Mouse (Mus musculus): ENCODE results near the gene Tiprl.

The Tiprl gene

DNA sequence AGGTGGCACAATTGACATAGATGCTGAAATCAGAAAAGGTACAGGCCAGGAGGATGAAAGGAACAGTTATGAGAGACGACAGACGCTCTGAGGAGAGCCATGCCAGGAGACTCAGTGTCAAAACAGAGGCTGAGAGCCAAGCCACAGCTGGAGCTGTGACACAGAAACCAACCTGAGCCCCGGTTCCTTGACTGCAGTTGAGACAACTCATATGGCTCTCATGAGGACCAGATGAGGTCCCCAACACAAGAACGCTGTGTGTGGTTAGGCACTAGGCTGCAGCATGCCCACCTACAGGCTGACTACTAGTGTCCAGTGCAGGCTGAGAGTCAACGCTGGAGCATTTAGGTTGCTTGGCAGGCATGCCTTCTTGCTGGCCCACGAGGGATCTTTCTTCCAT is 58.7 kb downstream of the Tiprl start:
- DNase-seq (ENCODE audit: low spot score in 2 of 2): no peak

DNA sequence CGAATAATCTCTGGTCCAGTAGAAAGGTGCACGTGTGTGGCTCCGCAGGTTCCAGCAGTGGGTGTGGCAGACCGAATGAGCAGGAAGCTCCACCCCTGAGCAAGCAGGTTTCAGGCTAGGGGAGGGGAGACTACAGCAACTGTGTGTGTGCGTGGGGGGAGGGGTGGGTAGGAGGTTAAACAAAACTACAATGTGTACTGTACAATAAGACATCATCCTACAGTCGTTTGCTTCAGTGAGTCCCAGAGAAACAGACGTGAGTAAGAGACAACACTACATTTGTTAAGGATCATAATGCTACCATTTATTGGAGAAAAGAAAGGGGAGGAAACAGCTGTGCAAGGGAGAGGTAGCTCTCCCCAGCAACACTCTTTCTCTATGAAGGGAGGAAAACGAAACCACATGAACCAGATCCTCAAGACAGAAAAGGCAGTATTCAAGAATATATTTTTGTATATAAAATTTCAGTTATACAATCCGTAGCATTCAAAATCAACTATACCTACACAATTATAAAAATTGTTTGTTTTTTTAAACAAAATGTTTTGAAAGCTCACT is 62.7 kb downstream of the Tiprl start:
- no peak for DNase-seq (ENCODE audit: low spot score in 2 of 2)

DNA sequence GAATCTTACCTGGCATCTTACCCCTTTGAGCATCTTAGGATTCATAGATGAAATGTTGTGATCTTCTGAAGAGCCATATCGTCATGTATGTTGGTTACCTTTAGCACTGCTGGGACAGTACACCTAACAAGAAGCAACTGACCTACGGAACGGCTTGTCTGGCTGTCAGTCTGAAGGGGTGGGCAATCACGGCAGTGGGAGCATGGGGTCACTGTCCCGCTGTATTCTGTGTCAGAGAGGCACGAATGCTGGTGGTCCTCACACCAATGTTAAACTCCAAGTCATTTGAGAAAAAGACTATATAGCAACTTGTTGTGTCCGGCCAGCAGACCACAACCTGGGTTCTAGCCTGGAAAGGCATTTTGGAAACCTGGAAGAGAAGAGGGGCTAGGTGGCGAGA is 65.5 kb downstream of the Tiprl start:
- no peak for DNase-seq (ENCODE audit: low spot score in 2 of 2)

DNA sequence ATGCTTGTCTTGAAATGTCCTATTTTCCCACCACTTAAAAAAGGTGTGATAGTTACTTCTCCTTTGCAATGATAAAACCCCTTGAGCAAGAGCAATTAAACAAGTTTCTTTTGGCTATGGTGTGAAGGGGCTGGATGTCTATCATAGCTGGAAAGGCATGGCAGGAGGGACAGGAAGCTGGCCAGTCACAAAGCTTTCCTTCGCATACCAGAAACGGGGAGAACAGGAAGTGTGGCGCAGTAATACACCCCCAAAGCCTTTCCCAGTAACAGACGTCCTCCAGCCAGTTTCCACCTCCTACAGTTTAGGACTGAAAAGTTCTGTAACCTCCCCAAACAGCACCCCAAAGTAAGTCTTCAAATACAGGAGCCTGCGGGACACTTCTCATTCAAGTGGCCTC is 66.6 kb downstream of the Tiprl start:
- no peak for DNase-seq (ENCODE audit: low spot score in 2 of 2)

DNA sequence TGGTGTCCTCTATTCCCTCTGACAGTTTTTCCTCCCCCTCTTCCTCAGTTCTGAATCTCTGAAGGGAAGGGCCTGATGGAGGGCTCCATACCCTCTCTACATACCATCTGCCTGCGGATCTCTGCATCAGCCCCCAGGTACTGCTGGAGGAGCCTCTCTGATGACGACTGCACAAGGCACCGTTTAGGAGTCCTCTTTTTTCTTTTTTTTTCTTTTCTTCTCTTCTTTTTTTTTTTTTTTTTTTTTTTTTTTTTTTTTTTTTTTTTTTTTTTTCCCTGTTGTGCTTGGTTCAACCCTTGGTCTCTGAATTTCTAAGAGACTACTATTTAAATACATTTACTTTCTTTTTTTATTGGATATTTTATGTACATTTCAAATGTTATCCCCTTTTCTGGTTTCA is 67.3 kb downstream of the Tiprl start:
- DNase-seq (ENCODE audit: low spot score in 2 of 2): no peak

DNA sequence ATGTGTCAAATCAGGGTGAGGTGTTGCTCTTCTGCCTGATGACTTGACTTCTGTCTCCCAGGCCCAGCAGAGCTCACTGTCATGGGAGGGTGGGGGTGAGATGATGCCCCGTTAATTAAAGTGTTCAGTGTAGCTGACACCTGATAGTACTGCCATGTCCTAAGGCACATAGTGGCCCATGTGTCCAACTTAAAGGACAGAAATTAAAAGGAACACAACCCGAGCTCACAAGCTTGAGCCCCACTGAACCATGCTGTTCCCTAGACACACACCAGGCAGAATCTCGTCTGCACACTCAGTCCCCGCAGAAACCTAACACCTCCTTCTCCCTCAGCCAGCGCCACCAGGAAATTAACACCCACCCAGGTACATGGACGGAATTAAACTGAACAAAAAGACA is 71.9 kb downstream of the Tiprl start:
- no peak for DNase-seq (ENCODE audit: low spot score in 2 of 2)
